Mouse (Mus musculus) subcutaneous adipose tissue, adult 2 months (tissue): ENCODE data around the gene AI464131. TPM values are rescaled to one million over a fixed set of nuclear protein-coding genes. Genes with fewer than 3 reads are reported as not detected.

Source experiments
- polyA plus RNA-seq: library from polyadenylated mRNA; depleted of rRNA; stranded (reverse); fragments of >200 nt; gene quantifications from 2 replicates; pipeline ENCODE4 v1.2.3, GENCODE M21; 2012; ENCODE audit warnings: low replicate concordance; rRNA removed

Gene AI464131
- polyA plus RNA-seq: 15.4 and 32.5 TPM in 2 replicates

GRCm38 (mm10) chr4:41502986-41503412, at the start of gene AI464131:
Gene AI464131 (minus strand): TSS chr4:41503076.

DNA sequence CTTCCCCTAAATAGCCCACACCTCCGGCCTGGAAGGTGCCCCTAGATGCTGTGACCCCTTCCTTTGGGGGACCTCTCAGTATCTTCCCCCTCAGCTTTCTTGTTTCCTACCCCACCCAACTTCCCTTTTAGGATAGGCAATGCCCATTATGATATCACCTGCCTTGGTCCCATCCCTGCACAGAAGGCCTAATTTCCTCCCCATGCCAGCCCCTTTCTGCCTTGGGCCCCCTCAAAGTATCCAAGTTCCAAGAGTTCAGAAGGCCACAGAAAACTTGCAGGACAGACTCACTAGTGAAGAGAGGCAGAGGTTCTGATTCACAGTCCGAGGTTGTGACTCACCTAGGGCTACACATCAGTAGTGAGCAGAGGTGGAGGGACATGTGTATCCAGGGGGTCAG, 14.4 kb upstream of the AI464131 start, which contains the start of gene 1110017D15Rik:
Gene 1110017D15Rik, minus strand, starts transcription at position 101 of the 400 bp plus-strand sequence.

DNA sequence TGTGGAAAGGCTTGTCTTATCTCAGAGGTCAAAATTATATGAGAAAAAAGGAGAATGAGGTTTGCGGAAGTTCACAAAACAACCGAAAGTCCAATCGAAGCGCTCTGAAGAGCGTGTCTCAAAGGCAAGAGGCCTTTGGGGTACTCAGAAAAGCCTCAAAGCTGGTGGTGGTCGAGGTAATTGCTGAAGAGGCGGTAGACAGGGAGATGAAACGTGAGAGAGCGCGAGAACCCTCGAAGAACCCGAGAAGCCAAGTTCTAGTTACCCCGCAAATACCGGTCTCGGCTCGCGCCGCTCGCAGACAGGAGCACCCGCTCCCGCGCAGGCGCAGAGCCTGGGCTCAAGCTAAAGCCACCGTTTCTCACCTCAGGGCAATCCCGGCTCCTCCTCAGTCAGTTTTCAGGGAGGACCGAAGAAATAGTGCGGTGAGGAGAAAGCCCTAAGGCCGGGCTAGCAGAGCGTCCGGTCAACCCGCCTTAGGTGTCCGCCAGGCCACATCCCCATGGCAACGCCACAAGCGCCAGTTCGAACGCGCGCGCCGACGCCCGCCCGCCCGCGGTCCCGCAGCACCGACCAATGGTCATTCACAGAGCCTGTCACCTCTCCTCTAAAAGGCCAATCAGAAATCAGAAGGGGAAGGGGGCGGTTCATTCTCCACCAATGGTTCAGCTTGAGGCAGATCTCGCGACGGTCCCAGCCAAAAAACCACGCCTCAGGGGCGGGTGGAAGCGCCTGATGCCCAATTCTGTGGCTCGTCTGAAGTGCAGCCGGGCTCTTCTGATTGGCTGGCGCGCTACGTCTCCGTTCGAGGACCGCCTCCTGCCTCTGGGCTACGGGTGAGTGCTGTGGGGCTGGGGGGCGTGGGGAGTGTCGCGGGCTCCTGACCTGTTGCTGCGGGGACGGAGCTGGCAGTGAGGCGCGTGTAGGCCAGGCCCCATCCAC, 38.3 kb downstream of the AI464131 start, which contains the start of the genes Kif24 and Nudt2:
Gene Kif24, minus strand, starts transcription at position 543 of the 942 bp plus-strand sequence.
Gene Nudt2, plus strand, starts transcription at position 807 of the 942 bp plus-strand sequence.

Other genes with a start within 250 kb of the AI464131 start
- 50.5 and 60.0 TPM in 2 replicates for gene Ubap2, start 227.9 kb downstream of the AI464131 start, polyA plus RNA-seq
- 28.1 and 38.7 TPM in 2 replicates for gene Dcaf12, start 188.2 kb downstream of the AI464131 start, polyA plus RNA-seq
- 34.9 and 47.2 TPM in 2 replicates for gene Ubap1, start 154.1 kb downstream of the AI464131 start, polyA plus RNA-seq
- 0.27 and 1.3 TPM in 2 replicates for gene Kif24, start 38.2 kb downstream of the AI464131 start, polyA plus RNA-seq
- 23.4 and 27.8 TPM in 2 replicates for gene Nudt2, start 37.9 kb downstream of the AI464131 start, polyA plus RNA-seq
- gene 1110017D15Rik, start 14.3 kb upstream of the AI464131 start, polyA plus RNA-seq: 0.27 TPM in 1 of 2 replicates, not detected in the other
- gene Fam219a, start 66.5 kb upstream of the AI464131 start, polyA plus RNA-seq: 28.0 and 28.1 TPM in 2 replicates
- gene Dnaic1, start 66.7 kb upstream of the AI464131 start, polyA plus RNA-seq: 0.48 and 0.79 TPM in 2 replicates
- 11.0 and 13.5 TPM in 2 replicates for gene Enho, start 137.2 kb upstream of the AI464131 start, polyA plus RNA-seq
- gene Cntfr, start 194.0 kb upstream of the AI464131 start, polyA plus RNA-seq: 2.4 and 3.0 TPM in 2 replicates
- 80.9 and 150 TPM in 2 replicates for gene Il11ra1, start 196.9 kb upstream of the AI464131 start, polyA plus RNA-seq
- gene Rpp25l, start 210.5 kb upstream of the AI464131 start, polyA plus RNA-seq: 35.2 and 49.7 TPM in 2 replicates
- gene Dctn3, start 220.1 kb upstream of the AI464131 start, polyA plus RNA-seq: 44.0 and 82.9 TPM in 2 replicates
- gene Arid3c, start 228.1 kb upstream of the AI464131 start, polyA plus RNA-seq: not detected in 2 replicates